Mouse (Mus musculus): Measurements from ENCODE around the gene Rnf213. TPM values are rescaled to one million over a fixed set of nuclear protein-coding genes. Genes with fewer than 3 reads are reported as not detected.

The Rnf213 gene
- polyA plus RNA-seq, 1 experiment = 2.8 TPM

DNA sequence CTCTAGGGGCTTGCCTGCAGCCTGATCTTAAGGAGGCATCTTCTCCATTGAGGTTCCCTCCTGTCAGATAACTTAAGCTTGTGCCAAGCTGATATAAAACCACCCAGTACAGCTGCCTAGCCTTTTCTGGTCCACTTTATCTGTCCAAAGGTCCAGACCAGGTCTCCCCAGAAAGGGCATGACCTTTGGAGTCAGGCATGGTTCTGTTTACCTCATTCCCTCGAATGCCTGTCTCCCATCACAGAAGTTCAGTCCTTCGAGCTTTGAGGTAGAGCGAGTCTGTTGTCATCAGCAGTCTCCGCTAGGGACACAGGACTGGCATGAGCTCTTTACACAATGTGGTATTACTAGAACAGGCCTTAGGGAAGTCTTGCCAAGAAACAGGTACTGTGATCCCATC lies 113.5 kb downstream of the Rnf213 start:
- TF ChIP-seq CTCF (IDR thresholded peaks at IDR 0.05; ENCODE audit: borderline replicate concordance, extremely low read depth, insufficient read depth, insufficient read length) = no peak
- no peak for TF ChIP-seq POLR2A (IDR thresholded peaks at IDR 0.05; ENCODE audit: borderline replicate concordance, extremely low read depth, insufficient read depth, insufficient read length, poor library complexity, severe bottlenecking)
- no peak for DNase-seq (ENCODE audit: low read depth)

DNA sequence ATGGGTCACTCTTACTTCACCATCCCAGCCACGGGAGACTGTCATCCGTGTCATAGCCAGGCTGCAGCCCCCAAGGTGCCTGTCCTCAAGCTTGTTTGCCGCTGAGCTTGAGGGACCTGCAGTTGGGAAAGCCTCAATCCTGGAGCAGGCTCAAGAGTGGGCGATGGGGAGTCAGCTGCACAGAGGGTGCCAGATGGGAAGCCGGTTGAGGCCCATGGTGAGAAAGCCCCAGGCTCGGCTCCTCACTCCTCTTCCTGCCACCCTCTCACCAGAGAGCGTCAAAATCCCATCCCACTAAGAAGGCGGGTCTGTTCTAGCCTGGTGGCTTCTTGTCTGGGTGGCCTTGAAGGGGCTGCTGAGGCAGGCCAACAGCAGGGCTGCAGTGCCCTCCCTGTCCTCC lies 114.9 kb downstream of the Rnf213 start:
- no peak for TF ChIP-seq POLR2A (IDR thresholded peaks at IDR 0.05; ENCODE audit: borderline replicate concordance, extremely low read depth, insufficient read depth, insufficient read length, poor library complexity, severe bottlenecking)
- TF ChIP-seq CTCF (IDR thresholded peaks at IDR 0.05; ENCODE audit: borderline replicate concordance, extremely low read depth, insufficient read depth, insufficient read length) = no peak
- no peak for DNase-seq (ENCODE audit: low read depth)

DNA sequence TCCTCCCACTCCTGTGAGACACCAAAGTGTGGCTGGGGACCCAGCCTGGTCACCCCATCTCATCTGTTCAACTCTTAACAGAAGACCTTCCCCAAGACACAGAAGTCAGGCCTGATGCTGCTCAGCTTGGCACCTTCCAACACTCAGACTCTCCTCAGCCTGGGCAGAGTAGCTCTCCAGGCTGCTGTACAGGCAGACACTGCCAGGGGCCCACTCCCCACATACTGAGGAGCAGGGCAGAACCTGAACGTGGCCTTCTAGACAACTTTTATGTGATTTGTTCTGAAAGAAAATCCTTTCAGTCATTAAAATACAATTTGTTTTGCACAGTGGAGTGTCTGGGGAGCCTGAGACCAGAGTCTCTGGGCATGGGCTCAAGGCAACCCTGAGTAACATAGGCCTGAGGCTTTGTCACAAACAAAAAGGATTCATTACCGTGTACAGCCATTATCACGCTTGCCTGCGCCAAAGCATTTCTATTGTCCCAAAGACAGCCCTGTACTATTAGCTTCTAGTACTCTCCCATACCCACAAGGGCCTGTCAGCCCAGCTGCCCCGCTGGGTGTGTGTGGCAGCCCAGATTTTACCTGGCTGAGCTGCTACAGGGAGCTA lies 116.4 kb downstream of the Rnf213 start:
- TF ChIP-seq POLR2A (IDR thresholded peaks at IDR 0.05; ENCODE audit: borderline replicate concordance, extremely low read depth, insufficient read depth, insufficient read length, poor library complexity, severe bottlenecking) (no peak), CTCF (IDR thresholded peaks at IDR 0.05; ENCODE audit: borderline replicate concordance, extremely low read depth, insufficient read depth, insufficient read length) (no peak)
- DNase-seq (ENCODE audit: low read depth) = peak; percentile 82

DNA sequence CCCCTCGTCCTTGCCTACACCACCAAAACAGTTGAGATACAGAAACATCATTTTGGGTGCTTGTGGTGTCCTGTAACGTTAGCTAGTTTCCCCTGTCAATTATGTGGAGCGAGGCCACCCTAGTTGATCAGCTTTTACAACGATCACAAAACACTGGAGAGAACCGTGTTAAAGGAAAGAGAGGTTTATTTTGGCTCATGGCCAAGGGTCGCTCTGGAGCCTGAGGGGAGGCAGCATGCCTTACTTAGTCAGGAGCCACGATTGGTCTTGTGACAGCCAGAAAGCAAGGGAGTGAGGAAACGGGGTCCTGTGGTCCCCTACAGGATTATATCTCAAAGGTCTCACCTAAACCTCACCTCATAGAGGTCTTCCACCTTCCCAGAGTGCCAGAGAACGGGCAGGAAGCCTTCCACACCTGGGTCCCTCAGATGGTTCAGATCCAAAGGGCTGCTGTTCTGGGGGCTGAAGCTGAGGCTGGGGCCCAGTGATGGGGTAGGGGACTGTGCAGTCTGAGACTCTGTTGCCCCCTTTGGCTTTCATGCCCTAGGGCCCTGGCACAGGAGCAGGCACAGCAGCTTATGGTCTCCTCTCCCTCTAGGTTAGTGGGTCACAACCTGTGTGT lies 120.2 kb downstream of the Rnf213 start:
- TF ChIP-seq POLR2A (IDR thresholded peaks at IDR 0.05; ENCODE audit: borderline replicate concordance, extremely low read depth, insufficient read depth, insufficient read length, poor library complexity, severe bottlenecking) = no peak
- no peak for TF ChIP-seq CTCF (IDR thresholded peaks at IDR 0.05; ENCODE audit: borderline replicate concordance, extremely low read depth, insufficient read depth, insufficient read length)

DNA sequence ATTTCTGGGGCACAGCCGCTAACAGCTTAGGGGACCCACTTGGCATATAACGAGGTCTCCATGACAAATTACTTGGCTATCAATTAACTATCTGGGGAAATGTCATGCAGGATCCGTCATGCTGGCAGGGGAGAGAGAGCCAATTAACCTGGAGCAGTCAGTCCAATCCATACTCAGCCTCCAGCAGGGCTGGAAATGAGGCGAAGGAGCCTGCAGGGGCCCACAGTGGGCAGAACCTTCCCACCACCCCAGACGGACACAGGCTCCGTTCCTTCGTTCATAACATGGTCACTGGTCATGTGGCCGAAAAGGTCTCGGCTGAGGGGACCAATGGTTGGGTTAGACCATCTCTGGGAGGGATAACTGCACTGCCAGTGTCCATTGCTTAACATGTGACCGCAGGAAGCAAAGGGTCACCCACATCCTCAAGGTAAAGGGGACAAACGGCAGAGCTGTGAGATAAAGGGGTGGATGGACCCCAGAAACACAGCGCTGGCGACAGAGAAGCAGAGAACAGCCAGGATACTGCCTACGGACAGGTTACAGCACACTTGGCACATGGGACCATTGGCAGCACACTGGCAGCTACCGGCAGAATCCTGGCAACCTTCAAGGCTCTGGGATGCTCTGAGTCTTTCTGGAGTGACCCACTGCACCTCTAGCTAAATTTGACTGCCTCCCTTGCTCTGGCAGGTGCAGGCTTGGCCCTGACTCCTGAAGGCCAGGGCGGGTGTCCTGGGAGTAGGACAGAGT lies 121.4 kb downstream of the Rnf213 start:
- no peak for TF ChIP-seq POLR2A (IDR thresholded peaks at IDR 0.05; ENCODE audit: borderline replicate concordance, extremely low read depth, insufficient read depth, insufficient read length, poor library complexity, severe bottlenecking)
- TF ChIP-seq CTCF (IDR thresholded peaks at IDR 0.05; ENCODE audit: borderline replicate concordance, extremely low read depth, insufficient read depth, insufficient read length) = no peak
- DNase-seq (ENCODE audit: low read depth) = peak; percentile 79

More for the DNA sequence above, 120.2 kb downstream of the Rnf213 start:
- no peak for DNase-seq (ENCODE audit: low read depth)

DNA sequence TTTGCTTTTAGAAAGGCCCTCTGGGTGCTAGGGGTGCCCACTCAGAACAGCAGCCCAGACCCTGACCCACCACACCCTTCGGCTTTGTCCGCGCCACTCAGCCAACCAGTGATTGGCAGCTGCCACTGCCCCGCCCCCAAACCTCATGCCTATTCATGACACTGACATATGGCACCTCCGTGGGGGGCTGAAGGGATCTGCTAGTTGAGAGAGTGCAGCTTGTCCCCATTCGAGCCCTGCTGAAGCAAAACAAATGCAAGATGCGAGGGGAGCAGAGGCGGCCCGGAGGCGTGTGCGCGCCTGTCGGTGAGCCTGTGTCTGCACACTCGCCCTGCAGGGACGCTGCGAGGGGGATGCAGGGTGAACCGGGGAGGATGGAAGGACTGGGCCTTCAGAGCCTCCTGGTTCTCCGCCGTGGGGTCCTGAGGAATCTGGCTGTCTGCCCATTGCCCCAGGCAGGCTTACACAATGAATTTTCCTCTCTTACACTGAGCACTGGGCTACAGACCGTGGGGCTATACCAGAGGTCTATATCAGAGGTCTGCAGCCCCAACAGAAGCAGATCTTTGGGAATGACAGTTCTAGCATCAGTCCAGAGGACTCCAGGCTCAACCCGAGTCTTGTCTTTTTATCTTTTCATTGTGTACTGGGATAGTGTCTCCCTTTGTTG lies 122.2 kb downstream of the Rnf213 start:
- TF ChIP-seq CTCF (IDR thresholded peaks at IDR 0.05; ENCODE audit: borderline replicate concordance, extremely low read depth, insufficient read depth, insufficient read length) (peak; percentile 68), POLR2A (IDR thresholded peaks at IDR 0.05; ENCODE audit: borderline replicate concordance, extremely low read depth, insufficient read depth, insufficient read length, poor library complexity, severe bottlenecking) (no peak)
- peak; percentile 96 for DNase-seq (ENCODE audit: low read depth)

DNA sequence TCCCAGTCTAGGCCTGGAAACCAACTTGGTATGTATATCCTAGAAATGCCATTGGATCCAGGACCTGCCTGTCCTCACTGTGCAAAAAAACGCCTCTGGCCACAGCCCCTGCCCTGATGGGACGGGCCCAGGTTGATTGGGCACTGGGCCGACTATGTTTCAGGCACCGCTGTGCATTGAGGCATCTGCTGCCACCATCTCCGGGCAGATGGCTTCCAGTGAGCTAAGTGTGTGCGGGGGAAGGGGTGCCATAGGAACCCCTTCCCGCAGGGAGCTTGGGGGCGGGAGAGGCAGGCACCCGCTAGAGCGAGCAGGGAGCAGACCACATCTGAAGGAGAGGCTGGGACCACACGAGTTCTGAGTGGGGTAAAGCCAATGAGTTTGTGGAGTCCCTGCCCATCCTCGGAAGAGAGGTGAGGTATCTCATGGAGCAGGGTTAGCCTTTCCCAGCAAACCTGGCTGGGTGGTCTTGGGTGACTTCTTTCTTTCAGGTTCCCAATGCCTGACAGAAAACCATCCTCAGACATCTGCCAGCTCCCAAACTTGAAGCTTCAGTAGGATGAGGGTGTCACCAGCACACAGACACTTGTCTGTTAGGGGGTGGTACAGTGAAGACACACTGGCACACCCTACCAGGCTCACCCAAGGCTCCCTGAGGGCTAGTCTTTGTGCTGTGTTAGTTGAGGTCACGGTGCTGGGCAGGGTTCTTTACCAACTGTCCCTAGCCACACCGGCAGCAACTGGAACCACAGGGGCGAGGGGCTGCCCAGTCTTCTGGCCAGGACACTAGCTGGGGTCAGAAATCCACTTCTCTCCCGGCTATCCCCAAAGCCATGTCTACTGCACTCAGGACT lies 123.2 kb downstream of the Rnf213 start:
- no peak for TF ChIP-seq POLR2A (IDR thresholded peaks at IDR 0.05; ENCODE audit: borderline replicate concordance, extremely low read depth, insufficient read depth, insufficient read length, poor library complexity, severe bottlenecking)
- DNase-seq (ENCODE audit: low read depth) = peak; percentile 75

DNA sequence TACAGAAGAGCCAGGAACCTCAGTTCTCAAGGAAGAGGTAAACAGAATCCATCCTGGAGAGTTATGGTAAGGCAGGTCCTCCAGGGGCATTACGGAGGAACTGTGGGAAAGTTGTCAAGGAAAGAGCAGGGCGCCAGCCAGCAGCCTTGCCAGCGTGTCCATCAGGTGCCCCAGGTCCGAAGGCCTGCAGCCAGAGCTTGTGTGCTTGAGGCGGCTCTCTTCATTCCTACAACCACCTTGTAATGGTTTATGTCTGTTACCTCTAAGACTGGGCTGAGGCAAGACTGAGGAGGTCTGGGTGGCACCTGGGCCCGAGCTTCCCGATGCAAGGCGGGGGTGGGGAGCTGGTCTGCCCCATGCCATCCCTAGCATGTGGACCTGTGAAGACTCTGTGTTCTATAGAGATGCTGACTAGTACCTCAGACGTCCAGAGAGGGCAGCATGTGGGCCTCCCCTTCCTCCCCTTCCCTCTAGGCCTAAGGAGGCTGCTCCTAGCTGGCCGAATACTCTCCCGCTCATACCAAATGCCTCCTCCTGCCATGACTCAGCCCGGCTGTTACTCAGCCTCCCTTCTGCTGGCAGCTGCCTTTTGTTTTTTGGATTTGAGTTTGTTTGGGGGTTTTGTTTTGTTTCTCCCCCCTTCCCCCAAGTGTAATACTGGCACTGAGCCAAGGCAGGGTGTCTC lies 123.9 kb downstream of the Rnf213 start:
- peak; percentile 79 for DNase-seq (ENCODE audit: low read depth)
- TF ChIP-seq POLR2A (IDR thresholded peaks at IDR 0.05; ENCODE audit: borderline replicate concordance, extremely low read depth, insufficient read depth, insufficient read length, poor library complexity, severe bottlenecking) = no peak
- TF ChIP-seq CTCF (IDR thresholded peaks at IDR 0.05; ENCODE audit: borderline replicate concordance, extremely low read depth, insufficient read depth, insufficient read length) = peak; percentile 36; the same call in 1 of the 2 replicates

DNA sequence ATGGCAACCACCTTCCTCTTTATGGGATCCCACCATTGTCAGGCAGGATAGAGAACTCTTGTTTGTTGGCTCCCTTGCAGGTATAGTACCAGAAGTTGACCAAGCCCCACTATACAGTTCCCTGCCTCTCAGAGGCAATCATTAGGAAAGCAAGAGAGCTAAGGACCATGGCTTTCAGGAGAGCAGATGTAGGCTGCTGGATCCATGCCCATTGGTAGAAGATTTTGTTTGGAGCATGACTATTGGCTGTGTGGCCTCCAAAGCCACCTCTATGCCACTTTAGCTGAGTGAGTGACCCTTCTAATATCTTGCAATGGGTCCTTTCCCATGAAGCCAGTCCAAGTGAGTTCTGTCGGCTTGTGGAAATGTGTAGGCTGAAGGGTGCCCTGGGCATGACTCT lies 126.5 kb downstream of the Rnf213 start:
- TF ChIP-seq CTCF (IDR thresholded peaks at IDR 0.05; ENCODE audit: borderline replicate concordance, extremely low read depth, insufficient read depth, insufficient read length) (no peak), POLR2A (IDR thresholded peaks at IDR 0.05; ENCODE audit: borderline replicate concordance, extremely low read depth, insufficient read depth, insufficient read length, poor library complexity, severe bottlenecking) (no peak)
- DNase-seq (ENCODE audit: low read depth) = no peak

DNA sequence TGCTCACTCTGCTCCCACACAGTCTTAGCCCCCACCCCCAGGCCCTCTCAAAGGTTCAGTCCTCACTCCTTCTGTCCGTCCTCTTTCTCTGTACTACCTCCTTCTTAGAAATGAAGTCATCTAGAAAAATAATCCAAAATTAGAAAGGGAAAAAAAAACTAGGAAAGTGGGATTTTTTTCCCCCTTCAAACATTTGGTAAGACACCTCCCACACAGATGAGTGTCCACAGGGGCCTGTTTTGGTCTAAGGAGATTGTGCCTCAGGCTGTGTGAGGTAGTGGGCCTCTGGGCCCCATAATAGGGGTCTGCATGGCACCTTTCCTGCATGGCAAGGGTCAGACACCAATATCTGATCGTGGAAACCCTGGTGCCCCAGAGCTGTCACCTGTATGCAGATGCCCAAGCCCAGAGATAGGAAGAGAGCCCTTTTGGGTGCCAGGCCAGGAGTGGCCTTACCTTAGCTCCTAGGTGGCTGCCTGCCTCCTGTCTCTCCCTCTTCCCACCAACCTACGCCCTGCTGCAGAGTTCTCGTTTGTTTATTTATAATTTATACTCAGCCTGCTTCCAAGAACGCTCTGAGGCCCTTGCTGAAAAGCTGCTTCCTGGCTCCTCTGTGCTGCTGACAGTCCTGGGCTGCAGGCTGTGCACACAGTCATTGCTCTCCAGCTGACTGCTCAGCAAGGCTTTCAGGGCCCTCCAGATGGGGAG lies 127.3 kb downstream of the Rnf213 start:
- TF ChIP-seq CTCF (IDR thresholded peaks at IDR 0.05; ENCODE audit: borderline replicate concordance, extremely low read depth, insufficient read depth, insufficient read length) (no peak), POLR2A (IDR thresholded peaks at IDR 0.05; ENCODE audit: borderline replicate concordance, extremely low read depth, insufficient read depth, insufficient read length, poor library complexity, severe bottlenecking) (no peak)
- no peak for DNase-seq (ENCODE audit: low read depth)
